In genomic region chr6:129631046-129631445, GRCm38 (mm10) we compare ENCODE assay signal across 15 mouse cellular contexts. TPM values are rescaled to one million over a fixed set of nuclear protein-coding genes. Genes with fewer than 3 reads are reported as not detected.
"Had no signal": no experiment of that assay in that cellular context is flagged by ENCODE, and none has a peak within 500 bp of the region (broad histone marks: within the 10 kb centered on the region; RNA-seq: fewer than 3 reads in every experiment).

No protein-coding gene starts in this region.

RNA-seq across cellular contexts. Expression of gene Klrk1, which starts 7.4 kb away (rescaled TPM):
- total RNA-seq: heart, postnatal 10 days; heart, postnatal 14 days; hindbrain, postnatal 0 days; layer of hippocampus, adult 18-20 months; layer of hippocampus, adult 2 months; layer of hippocampus, adult 8-10 months; layer of hippocampus, postnatal 10 days; layer of hippocampus, postnatal 14 days; layer of hippocampus, postnatal 25 days; layer of hippocampus, postnatal 36 days; left cerebral cortex, adult 18-20 months had no signal

RNA-seq across cellular contexts. Expression of gene Klrc3, which starts 12.1 kb away (rescaled TPM):
- total RNA-seq: heart, postnatal 10 days; heart, postnatal 14 days; heart, postnatal 25 days; heart, postnatal 36 days; heart, postnatal 4 days; hematopoietic stem cell, adult 5-6 weeks; hindbrain, postnatal 0 days; layer of hippocampus, adult 18-20 months; layer of hippocampus, adult 2 months; layer of hippocampus, adult 8-10 months; layer of hippocampus, postnatal 10 days; layer of hippocampus, postnatal 14 days; layer of hippocampus, postnatal 25 days; layer of hippocampus, postnatal 36 days; left cerebral cortex, adult 18-20 months had no signal

RNA-seq across cellular contexts. Expression of gene Klrc2, which starts 29.4 kb away (rescaled TPM):
- total RNA-seq: heart, postnatal 10 days; heart, postnatal 14 days; heart, postnatal 25 days; heart, postnatal 36 days; heart, postnatal 4 days; hindbrain, postnatal 0 days; layer of hippocampus, adult 18-20 months; layer of hippocampus, adult 2 months; layer of hippocampus, adult 8-10 months; layer of hippocampus, postnatal 10 days; layer of hippocampus, postnatal 14 days; layer of hippocampus, postnatal 25 days; layer of hippocampus, postnatal 36 days; left cerebral cortex, adult 18-20 months had no signal

RNA-seq across cellular contexts. Expression of gene Klrd1, which starts 39.5 kb away (rescaled TPM):
- total RNA-seq: heart, postnatal 10 days; heart, postnatal 14 days; heart, postnatal 25 days; heart, postnatal 4 days; hindbrain, postnatal 0 days; layer of hippocampus, adult 18-20 months; layer of hippocampus, adult 2 months; layer of hippocampus, adult 8-10 months; layer of hippocampus, postnatal 10 days; layer of hippocampus, postnatal 14 days; layer of hippocampus, postnatal 25 days; layer of hippocampus, postnatal 36 days; left cerebral cortex, adult 18-20 months had no signal

RNA-seq across cellular contexts. Expression of gene Klrc1, which starts 47.7 kb away (rescaled TPM):
- total RNA-seq: heart, postnatal 10 days; heart, postnatal 14 days; heart, postnatal 25 days; heart, postnatal 4 days; hindbrain, postnatal 0 days; layer of hippocampus, adult 18-20 months; layer of hippocampus, adult 2 months; layer of hippocampus, adult 8-10 months; layer of hippocampus, postnatal 10 days; layer of hippocampus, postnatal 14 days; layer of hippocampus, postnatal 25 days; layer of hippocampus, postnatal 36 days; left cerebral cortex, adult 18-20 months had no signal
